Mouse (Mus musculus) liver, postnatal 0 days (tissue): ENCODE data around the gene Sox9.

Source experiments
- CTCF ChIP-seq: sonication (generic); IDR thresholded peaks from 2 replicates; pipeline ENCODE4 v1.5.1; 2016; ENCODE audit warnings: antibody characterized with exemption, low read depth
- EP300 ChIP-seq: IDR thresholded peaks from 2 replicates; pipeline ENCODE4 v1.6.1; 2016; ENCODE audit warnings: antibody characterized with exemption, low read depth, mild to moderate bottlenecking

DNA sequence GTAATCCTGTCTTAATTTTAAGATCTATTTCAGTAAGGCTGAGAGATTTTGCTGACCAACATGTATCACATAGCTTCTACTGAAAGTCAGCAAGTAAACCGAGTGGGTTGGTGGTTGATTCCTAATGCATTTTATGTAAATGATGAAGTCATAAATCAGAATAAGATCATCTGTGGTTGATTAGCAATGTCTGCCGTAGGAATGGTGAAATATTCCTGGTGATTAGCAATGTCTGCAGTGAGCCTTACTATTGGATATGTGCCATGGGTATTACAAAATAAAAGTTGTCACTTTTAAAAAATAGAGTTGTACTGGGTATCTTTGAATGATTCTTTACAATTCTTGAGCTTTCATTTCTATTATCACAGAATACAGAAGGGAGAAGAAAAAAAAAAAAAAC lies 39.5 kb downstream of the Sox9 start:
- TF ChIP-seq CTCF (no peak), EP300 (no peak)
